Mouse (Mus musculus) cortical plate, adult 2 months (tissue): Measurements from ENCODE around the gene Chd4.

ENCODE experiments used
- CTCF ChIP-seq: fragments of 200-500 bp; IDR thresholded peaks from 2 replicates; pipeline ENCODE4 v1.5.1; 2011; ENCODE audit warnings: mild to moderate bottlenecking, control low read depth, low read length; ENCODE audit not compliant: insufficient read depth; ENCODE audit errors: extremely low read depth
- POLR2A ChIP-seq: fragments of 200-500 bp; IDR thresholded peaks from 2 replicates; pipeline ENCODE4 v1.6.1; 2011; ENCODE audit warnings: mild to moderate bottlenecking, low read length, control low read depth; ENCODE audit not compliant: insufficient read depth; ENCODE audit errors: extremely low read depth

- TF ChIP-seq CTCF (no peak), POLR2A (no peak)
Observed at GRCm38 (mm10) chr6:125096597-125097345, 990 bp downstream of the Chd4 start.
